Mouse (Mus musculus): ENCODE results near the gene Wfdc17.

DNA sequence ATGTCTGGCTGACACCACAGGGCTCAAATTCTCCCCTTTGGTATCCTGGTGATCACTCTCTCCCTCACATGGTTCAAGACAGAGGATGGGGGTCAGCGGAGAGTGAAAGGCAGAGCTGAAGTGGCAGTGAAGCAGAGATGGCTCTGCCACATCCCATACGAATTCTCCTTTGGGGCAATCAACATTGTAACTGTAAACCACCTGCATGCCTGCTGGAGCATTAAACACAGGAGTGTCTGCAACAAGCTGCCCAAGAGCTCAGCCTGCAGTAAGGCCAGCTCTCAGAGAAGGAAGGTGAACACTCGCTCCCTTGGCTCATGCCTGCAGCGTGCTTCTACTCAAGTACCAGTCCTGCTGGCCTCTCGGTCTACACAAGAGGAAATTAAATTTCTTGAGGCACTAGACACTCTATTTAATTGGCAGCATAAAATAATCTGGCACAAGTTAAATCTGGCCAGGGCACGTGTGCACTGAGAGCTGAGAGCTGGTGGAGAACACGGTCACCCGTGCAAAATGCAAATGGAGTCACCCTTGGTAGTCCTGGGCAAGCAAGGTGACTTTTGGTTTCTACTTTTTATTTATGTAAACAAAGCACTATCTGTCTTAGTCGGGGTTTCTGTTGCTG, 39.1 kb downstream of the Wfdc17 start:
- no peak for TF ChIP-seq CTCF (IDR thresholded peaks at IDR 0.05; ENCODE audit: borderline replicate concordance, extremely low read depth, insufficient read depth, insufficient read length)
- no peak for TF ChIP-seq POLR2A (IDR thresholded peaks at IDR 0.05; ENCODE audit: borderline replicate concordance, extremely low read depth, insufficient read depth, insufficient read length, poor library complexity, severe bottlenecking)

All from brain, embryonic 14.5 days (tissue).